Mouse (Mus musculus): Measurements from ENCODE around the gene Rprml.
A peak's percentile ranks its signal among the peaks of the same experiment; 100 is the strongest.

The Rprml gene

GRCm38 (mm10) chr11:103663119-103663518 is 13.7 kb downstream of the Rprml start:
- DNase-seq (ENCODE audit: low spot score in 2 of 2) = no peak

GRCm38 (mm10) chr11:103665695-103666094 is 16.3 kb downstream of the Rprml start:
- no peak for DNase-seq (ENCODE audit: low spot score in 2 of 2)

GRCm38 (mm10) chr11:103666181-103666906 is 17.0 kb downstream of the Rprml start:
- no peak for DNase-seq (ENCODE audit: low spot score in 2 of 2)

- no peak for DNase-seq (ENCODE audit: low spot score in 2 of 2)
Observed at GRCm38 (mm10) chr11:103666907-103667426, 17.6 kb downstream of the Rprml start.

- DNase-seq (ENCODE audit: low spot score in 2 of 2) = peak; percentile 44 to 75
Observed at GRCm38 (mm10) chr11:103675556-103675955, 26.2 kb downstream of the Rprml start.

- peak in 1 of 2 experiments; percentile 31 for DNase-seq (ENCODE audit: low spot score in 2 of 2)
Observed at GRCm38 (mm10) chr11:103677042-103677441, 27.7 kb downstream of the Rprml start.

- no peak for DNase-seq (ENCODE audit: low spot score in 2 of 2)
Observed at GRCm38 (mm10) chr11:103683667-103684334, 34.4 kb downstream of the Rprml start.

GRCm38 (mm10) chr11:103685261-103685736 is 35.9 kb downstream of the Rprml start:
- no peak for DNase-seq (ENCODE audit: low spot score in 2 of 2)

GRCm38 (mm10) chr11:103686706-103687105 is 37.3 kb downstream of the Rprml start:
- DNase-seq (ENCODE audit: low spot score in 2 of 2) = no peak

GRCm38 (mm10) chr11:103688271-103688979 is 39.1 kb downstream of the Rprml start:
- no peak for DNase-seq (ENCODE audit: low spot score in 2 of 2)

GRCm38 (mm10) chr11:103688980-103689378 is 39.6 kb downstream of the Rprml start:
- DNase-seq (ENCODE audit: low spot score in 2 of 2) = no peak

GRCm38 (mm10) chr11:103691036-103691435 is 41.7 kb downstream of the Rprml start:
- DNase-seq (ENCODE audit: low spot score in 2 of 2) = no peak

- DNase-seq (ENCODE audit: low spot score in 2 of 2) = no peak
Observed at GRCm38 (mm10) chr11:103693241-103693640, 43.9 kb downstream of the Rprml start.

GRCm38 (mm10) chr11:103696851-103697564 is 47.6 kb downstream of the Rprml start:
- DNase-seq (ENCODE audit: low spot score in 2 of 2) = no peak

- peak; percentile 85 to 92 for DNase-seq (ENCODE audit: low spot score in 2 of 2)
Observed at GRCm38 (mm10) chr11:103697565-103698176, 48.3 kb downstream of the Rprml start, which contains the start of gene Gosr2. Gene Gosr2 (minus strand): TSS chr11:103697898.

- no peak for DNase-seq (ENCODE audit: low spot score in 2 of 2)
Observed at GRCm38 (mm10) chr11:103698226-103698625, 48.9 kb downstream of the Rprml start.

Data from spleen, postnatal 4 days (tissue).